ENCODE assay signal across 24 mouse cellular contexts in genomic region chr1:53467325-53467670, GRCm38 (mm10).
"Had no signal": no experiment of that assay in that cellular context is flagged by ENCODE, and none has a peak within 500 bp of the region (broad histone marks: within the 10 kb centered on the region; RNA-seq: fewer than 3 reads in every experiment).

No protein-coding gene starts in this region.

- ATAC-seq: forebrain, embryonic 16.5 days; intestine, embryonic 16.5 days had no signal

- DNase-seq: gastrocnemius, adult 2 months; gastrocnemius, postnatal 10 days; gastrocnemius, postnatal 25 days; heart, adult 2 months; heart, postnatal 14 days; heart, postnatal 36 days; kidney, adult 11 months; kidney, adult 2 months; kidney, adult 9 months; kidney, postnatal 14 days; kidney, postnatal 36 days; layer of hippocampus, adult 9-11 months; layer of hippocampus, postnatal 36 days; left cerebral cortex, postnatal 4 days had no signal

- H3K27me3 ChIP-seq: heart, embryonic 13.5 days; heart, embryonic 15.5 days; hindbrain, embryonic 13.5 days; kidney, embryonic 15.5 days; limb, embryonic 13.5 days; limb, embryonic 15.5 days had no signal

- H3K4me1 ChIP-seq: heart, embryonic 13.5 days; heart, embryonic 15.5 days; hindbrain, embryonic 13.5 days; kidney, embryonic 15.5 days; limb, embryonic 13.5 days; limb, embryonic 15.5 days had no signal

- H3K4me3 ChIP-seq: gastrocnemius, adult 2 months; heart, adult 2 months; heart, embryonic 13.5 days; heart, embryonic 15.5 days; hindbrain, embryonic 13.5 days; kidney, embryonic 15.5 days; limb, embryonic 13.5 days; limb, embryonic 15.5 days had no signal

- H3K27ac ChIP-seq: gastrocnemius, adult 2 months; heart, adult 2 months; heart, embryonic 13.5 days; heart, embryonic 15.5 days; hindbrain, embryonic 13.5 days; kidney, embryonic 15.5 days; kidney, postnatal 0 days; limb, embryonic 13.5 days; limb, embryonic 15.5 days had no signal

- H3K9ac ChIP-seq: heart, embryonic 13.5 days; heart, embryonic 15.5 days; hindbrain, embryonic 13.5 days; kidney, embryonic 15.5 days; limb, embryonic 13.5 days; limb, embryonic 15.5 days had no signal

- H3K9me3 ChIP-seq: heart, embryonic 13.5 days; heart, embryonic 15.5 days; hindbrain, embryonic 13.5 days; kidney, embryonic 15.5 days; limb, embryonic 13.5 days; limb, embryonic 15.5 days had no signal

- H3K4me2 ChIP-seq: heart, embryonic 11.5 days; heart, embryonic 13.5 days; heart, embryonic 15.5 days; hindbrain, embryonic 13.5 days; kidney, embryonic 15.5 days; limb, embryonic 13.5 days; limb, embryonic 15.5 days had no signal

- H3K36me3 ChIP-seq: heart, embryonic 13.5 days; heart, embryonic 15.5 days; hindbrain, embryonic 13.5 days; kidney, embryonic 15.5 days; limb, embryonic 13.5 days; limb, embryonic 15.5 days had no signal
